Mouse (Mus musculus) ES-E14 (cell line): ENCODE measurements at regions not wholly inside any gene's neighbourhood (a gene's known extent, or its start where the extent isn't known, plus 50 kb on each side); places are given as distances from the start of the nearest gene placed in this dataset.

Source experiments
- CHD2 ChIP-seq: IDR thresholded peaks from 2 replicates; pipeline ENCODE4 v1.6.1; 2014; ENCODE audit warnings: mild to moderate bottlenecking, low read depth, low read length, inconsistent platforms
- MAFK ChIP-seq: IDR thresholded peaks from 2 replicates; pipeline ENCODE4 v1.6.1; 2014; ENCODE audit warnings: mild to moderate bottlenecking, low read depth, low read length, inconsistent platforms; ENCODE audit not compliant: insufficient read depth
- ZC3H11A ChIP-seq: IDR thresholded peaks from 2 replicates; pipeline ENCODE4 v1.6.1; 2012; ENCODE audit warnings: low read depth, mild to moderate bottlenecking, inconsistent platforms, low read length, borderline replicate concordance
- ZNF384 ChIP-seq: IDR thresholded peaks from 2 replicates; pipeline ENCODE4 v1.6.1; 2012; ENCODE audit warnings: low read depth, low read length, inconsistent platforms

- TF ChIP-seq CHD2 (no peak), ZC3H11A (no peak), MAFK (no peak), ZNF384 (no peak)
Measured at GRCm38 (mm10) chr17:45277516-45277915, 156.0 kb downstream of the Cdc5l start.
